Mouse (Mus musculus): ENCODE results near the gene Smyd2. TPM values are rescaled to one million over a fixed set of nuclear protein-coding genes. Genes with fewer than 3 reads are reported as not detected.

The Smyd2 gene
- polyA plus RNA-seq, 1 experiment: 46.3 TPM

DNA sequence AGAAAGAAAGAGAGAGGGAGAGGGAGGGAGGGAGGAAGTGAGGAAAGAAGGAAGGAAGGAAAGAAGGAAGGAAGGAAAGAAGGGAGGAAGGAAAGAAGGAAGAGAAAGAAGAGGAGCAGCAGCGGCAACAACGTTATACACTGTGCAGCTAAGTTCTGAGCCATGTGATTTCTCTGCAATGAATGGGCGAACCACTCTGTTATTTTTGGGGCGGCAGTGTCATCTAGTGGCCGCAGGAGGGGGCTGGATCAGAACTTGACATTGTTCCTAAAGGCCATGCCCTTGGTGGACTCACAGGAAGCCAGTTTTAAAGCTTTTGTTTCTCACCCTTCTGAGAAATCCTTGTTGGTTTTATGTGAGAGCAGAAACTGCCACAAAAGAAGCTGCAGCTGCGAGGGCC is 5.5 kb upstream of the Smyd2 start:
- 6% methylated on average over 6 of the region's 6 CpGs for WGBS
- H3K27ac ChIP-seq (ENCODE audit: insufficient read depth, low read depth, low read length): no peak overlapping the region
- peak; percentile 81 for DNase-seq
- TF ChIP-seq POLR2A (IDR thresholded peaks at IDR 0.05; ENCODE audit: low read depth, low read length) (no peak), CTCF (conservative IDR thresholded peaks at IDR 0.05; ENCODE audit: insufficient read depth, insufficient read length, low read depth, low read length) (peak; percentile 94)
- peaks cover 3% of the 10 kb centered on the region; the same call in 1 of the 2 replicates for H3K4me1 ChIP-seq (ENCODE audit: control insufficient read depth, insufficient read depth, low read length)
- H3K27me3 ChIP-seq (replicated peaks; ENCODE audit: control insufficient read depth, insufficient read depth, low read length): no peaks in the 10 kb centered on the region
- H3K4me3 ChIP-seq (ENCODE audit: insufficient read depth, low read depth, low read length): no peak overlapping the region
- no peaks in the 10 kb centered on the region for H3K36me3 ChIP-seq (ENCODE audit: control insufficient read depth, insufficient read depth, low read length)

- no peak overlapping the region for H3K27ac ChIP-seq (ENCODE audit: insufficient read depth, low read depth, low read length)
- no peak for TF ChIP-seq POLR2A (IDR thresholded peaks at IDR 0.05; ENCODE audit: low read depth, low read length)
- TF ChIP-seq CTCF (conservative IDR thresholded peaks at IDR 0.05; ENCODE audit: insufficient read depth, insufficient read length, low read depth, low read length): no peak
- no peak for DNase-seq
- 76% methylated on average over 8 of the region's 8 CpGs for WGBS
- no peaks in the 10 kb centered on the region for H3K36me3 ChIP-seq (ENCODE audit: control insufficient read depth, insufficient read depth, low read length)
- H3K4me3 ChIP-seq (ENCODE audit: insufficient read depth, low read depth, low read length): no peak overlapping the region
- H3K4me1 ChIP-seq (ENCODE audit: control insufficient read depth, insufficient read depth, low read length): peaks cover 5% of the 10 kb centered on the region; the same call in 1 of the 2 replicates
- H3K27me3 ChIP-seq (replicated peaks; ENCODE audit: control insufficient read depth, insufficient read depth, low read length): no peaks in the 10 kb centered on the region
Observed at GRCm38 (mm10) chr1:189926279-189926678, 4.1 kb upstream of the Smyd2 start.

- Histone ChIP-seq H3K4me3 (ENCODE audit: insufficient read depth, low read depth, low read length) (no peak overlapping the region), H3K27me3 (replicated peaks; ENCODE audit: control insufficient read depth, insufficient read depth, low read length) (no peaks in the 10 kb centered on the region), H3K27ac (ENCODE audit: insufficient read depth, low read depth, low read length) (no peak overlapping the region)
Observed at GRCm38 (mm10) chr1:189923871-189924568, 1.9 kb upstream of the Smyd2 start.

GRCm38 (mm10) chr1:189923157-189923556 is 994 bp upstream of the Smyd2 start:
- Histone ChIP-seq H3K4me3 (ENCODE audit: insufficient read depth, low read depth, low read length) (no peak overlapping the region), H3K27ac (ENCODE audit: insufficient read depth, low read depth, low read length) (no peak overlapping the region), H3K27me3 (replicated peaks; ENCODE audit: control insufficient read depth, insufficient read depth, low read length) (no peaks in the 10 kb centered on the region), H3K4me1 (ENCODE audit: control insufficient read depth, insufficient read depth, low read length) (peaks cover 5% of the 10 kb centered on the region; the same call in 1 of the 2 replicates), H3K36me3 (ENCODE audit: control insufficient read depth, insufficient read depth, low read length) (no peaks in the 10 kb centered on the region)
- TF ChIP-seq POLR2A (IDR thresholded peaks at IDR 0.05; ENCODE audit: low read depth, low read length): no peak
- no peak for TF ChIP-seq CTCF (conservative IDR thresholded peaks at IDR 0.05; ENCODE audit: insufficient read depth, insufficient read length, low read depth, low read length)
- no peak for DNase-seq
- WGBS: 74% methylated on average over 4 of the region's 4 CpGs

More at GRCm38 (mm10) chr1:189923871-189924568, 1.9 kb upstream of the Smyd2 start:
- no peak for DNase-seq
- no peaks in the 10 kb centered on the region for H3K36me3 ChIP-seq (ENCODE audit: control insufficient read depth, insufficient read depth, low read length)
- no peak for TF ChIP-seq CTCF (conservative IDR thresholded peaks at IDR 0.05; ENCODE audit: insufficient read depth, insufficient read length, low read depth, low read length)
- TF ChIP-seq POLR2A (IDR thresholded peaks at IDR 0.05; ENCODE audit: low read depth, low read length): no peak
- 81% methylated on average over 22 of the region's 22 CpGs for WGBS
- H3K4me1 ChIP-seq (ENCODE audit: control insufficient read depth, insufficient read depth, low read length): peaks cover 5% of the 10 kb centered on the region; the same call in 1 of the 2 replicates

DNA sequence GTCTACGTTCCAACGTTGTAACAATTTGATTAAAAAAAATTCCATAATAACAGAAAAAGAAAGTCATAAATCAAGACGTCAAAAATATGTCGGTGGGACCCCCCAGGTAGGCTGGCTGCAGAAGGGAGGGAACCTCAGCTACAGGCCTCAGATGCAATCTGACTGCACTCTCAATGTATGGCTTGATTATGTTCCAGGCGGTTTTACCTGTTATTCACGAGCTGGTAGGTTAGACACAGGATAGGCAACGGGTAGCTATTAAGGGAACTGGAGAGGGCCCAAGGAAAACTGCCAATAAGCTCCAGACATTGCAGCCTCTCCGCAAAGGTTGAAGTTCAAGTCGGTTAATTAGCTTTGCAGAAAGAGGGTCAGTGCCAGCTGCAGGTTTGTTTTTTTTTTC is 558 bp upstream of the Smyd2 start:
- H3K36me3 ChIP-seq (ENCODE audit: control insufficient read depth, insufficient read depth, low read length): no peaks in the 10 kb centered on the region
- H3K27me3 ChIP-seq (replicated peaks; ENCODE audit: control insufficient read depth, insufficient read depth, low read length): no peaks in the 10 kb centered on the region
- peak; percentile 89 for DNase-seq
- H3K4me1 ChIP-seq (ENCODE audit: control insufficient read depth, insufficient read depth, low read length): peaks cover 5% of the 10 kb centered on the region; the same call in 1 of the 2 replicates
- H3K4me3 ChIP-seq (ENCODE audit: insufficient read depth, low read depth, low read length): peak overlapping the region; percentile 68; the same call in 1 of the 2 replicates
- TF ChIP-seq POLR2A (IDR thresholded peaks at IDR 0.05; ENCODE audit: low read depth, low read length) (no peak), CTCF (conservative IDR thresholded peaks at IDR 0.05; ENCODE audit: insufficient read depth, insufficient read length, low read depth, low read length) (no peak)
- WGBS: 17% methylated on average over 9 of the region's 9 CpGs
- peak overlapping the region; percentile 4; the same call in 1 of the 2 replicates for H3K27ac ChIP-seq (ENCODE audit: insufficient read depth, low read depth, low read length)

GRCm38 (mm10) chr1:189921568-189921817 is 670 bp downstream of the Smyd2 start:
- Histone ChIP-seq H3K27me3 (replicated peaks; ENCODE audit: control insufficient read depth, insufficient read depth, low read length) (no peaks in the 10 kb centered on the region), H3K36me3 (ENCODE audit: control insufficient read depth, insufficient read depth, low read length) (no peaks in the 10 kb centered on the region), H3K4me1 (ENCODE audit: control insufficient read depth, insufficient read depth, low read length) (peaks cover 5% of the 10 kb centered on the region; the same call in 1 of the 2 replicates), H3K27ac (ENCODE audit: insufficient read depth, low read depth, low read length) (no peak overlapping the region), H3K4me3 (ENCODE audit: insufficient read depth, low read depth, low read length) (peak overlapping the region; percentile 68)
- TF ChIP-seq CTCF (conservative IDR thresholded peaks at IDR 0.05; ENCODE audit: insufficient read depth, insufficient read length, low read depth, low read length) (no peak), POLR2A (IDR thresholded peaks at IDR 0.05; ENCODE audit: low read depth, low read length) (no peak)
- 18% methylated on average over 4 of the region's 4 CpGs for WGBS
- no peak for DNase-seq

DNA sequence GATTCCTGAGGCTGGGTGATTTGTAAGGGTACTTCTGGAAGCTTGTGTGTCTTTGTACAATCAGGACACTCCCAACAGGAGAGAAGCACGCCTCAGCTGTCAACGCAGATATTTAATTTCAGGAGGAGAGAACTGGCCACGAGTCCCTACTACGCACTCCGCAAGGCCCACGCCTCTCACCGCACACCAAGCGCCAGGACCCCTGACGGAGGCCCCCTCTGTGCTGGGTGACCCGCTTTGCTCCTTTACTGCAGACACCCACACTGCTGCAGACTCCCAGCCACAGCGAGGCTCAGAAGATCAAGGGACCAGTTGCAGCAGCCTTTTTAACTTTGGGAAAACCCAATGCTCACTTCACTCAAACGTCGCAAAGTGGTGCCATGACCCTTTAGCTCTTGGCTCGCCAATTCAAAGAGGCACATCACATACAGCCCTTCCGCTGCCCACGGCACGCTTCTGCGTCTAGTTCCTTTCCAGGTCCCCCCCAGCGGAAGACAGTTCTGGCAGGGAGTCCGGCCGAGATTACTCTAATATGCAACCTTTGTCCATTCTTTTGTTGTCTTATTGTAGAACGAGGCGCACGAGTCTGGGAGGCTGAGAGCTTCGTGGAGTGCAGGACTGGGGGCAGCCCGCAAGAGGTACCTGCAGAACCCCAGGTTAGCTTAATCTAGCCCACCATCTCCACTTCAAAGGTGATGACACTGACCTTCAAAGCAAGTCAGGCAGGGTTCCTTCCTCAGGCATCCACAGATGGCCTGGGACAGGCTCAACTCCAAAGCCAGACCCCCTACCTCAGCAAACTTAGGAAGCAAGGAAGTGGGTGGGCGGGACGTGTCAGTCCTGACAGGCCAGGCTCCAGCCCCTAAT is 1.2 kb downstream of the Smyd2 start:
- Histone ChIP-seq H3K4me3 (ENCODE audit: insufficient read depth, low read depth, low read length) (no peak overlapping the region), H3K36me3 (ENCODE audit: control insufficient read depth, insufficient read depth, low read length) (no peaks in the 10 kb centered on the region), H3K4me1 (ENCODE audit: control insufficient read depth, insufficient read depth, low read length) (peaks cover 5% of the 10 kb centered on the region; the same call in 1 of the 2 replicates), H3K27me3 (replicated peaks; ENCODE audit: control insufficient read depth, insufficient read depth, low read length) (no peaks in the 10 kb centered on the region), H3K27ac (ENCODE audit: insufficient read depth, low read depth, low read length) (no peak overlapping the region)
- DNase-seq: peak; percentile 30
- TF ChIP-seq POLR2A (IDR thresholded peaks at IDR 0.05; ENCODE audit: low read depth, low read length): no peak
- TF ChIP-seq CTCF (conservative IDR thresholded peaks at IDR 0.05; ENCODE audit: insufficient read depth, insufficient read length, low read depth, low read length): no peak
- 51% methylated on average over 28 of the region's 28 CpGs for WGBS
